Mouse (Mus musculus) cortical plate, adult 2 months (tissue): ENCODE data around the gene Wdr24. TPM values are rescaled to one million over a fixed set of nuclear protein-coding genes. Genes with fewer than 3 reads are reported as not detected.

Experiments
- H3K27ac ChIP-seq: fragments of 200-500 bp; 2 replicates; pipeline ENCODE4 v1.5.1; 2012; ENCODE audit warnings: low read length, control low read depth, inconsistent platforms; ENCODE audit not compliant: insufficient read depth
- H3K4me1 ChIP-seq: fragments of 200-500 bp; 2 replicates; pipeline ENCODE4 v1.6.1; 2011; ENCODE audit warnings: low read length; ENCODE audit not compliant: control insufficient read depth, insufficient read depth
- H3K4me3 ChIP-seq: fragments of 200-500 bp; 2 replicates; pipeline ENCODE4 v1.5.1; 2011; ENCODE audit warnings: mild to moderate bottlenecking, low read length, control low read depth; ENCODE audit not compliant: insufficient read depth
- CTCF ChIP-seq: fragments of 200-500 bp; IDR thresholded peaks from 2 replicates; pipeline ENCODE4 v1.5.1; 2011; ENCODE audit warnings: mild to moderate bottlenecking, control low read depth, low read length; ENCODE audit not compliant: insufficient read depth; ENCODE audit errors: extremely low read depth
- POLR2A ChIP-seq: fragments of 200-500 bp; IDR thresholded peaks from 2 replicates; pipeline ENCODE4 v1.6.1; 2011; ENCODE audit warnings: mild to moderate bottlenecking, low read length, control low read depth; ENCODE audit not compliant: insufficient read depth; ENCODE audit errors: extremely low read depth
- polyA plus RNA-seq: library from polyadenylated mRNA; depleted of rRNA; stranded (reverse); fragments of >200 nt; gene quantifications from 2 replicates; pipeline ENCODE4 v1.2.3, GENCODE M21; 2012

Gene Wdr24
- polyA plus RNA-seq, 1 experiment = 36.4 TPM

DNA sequence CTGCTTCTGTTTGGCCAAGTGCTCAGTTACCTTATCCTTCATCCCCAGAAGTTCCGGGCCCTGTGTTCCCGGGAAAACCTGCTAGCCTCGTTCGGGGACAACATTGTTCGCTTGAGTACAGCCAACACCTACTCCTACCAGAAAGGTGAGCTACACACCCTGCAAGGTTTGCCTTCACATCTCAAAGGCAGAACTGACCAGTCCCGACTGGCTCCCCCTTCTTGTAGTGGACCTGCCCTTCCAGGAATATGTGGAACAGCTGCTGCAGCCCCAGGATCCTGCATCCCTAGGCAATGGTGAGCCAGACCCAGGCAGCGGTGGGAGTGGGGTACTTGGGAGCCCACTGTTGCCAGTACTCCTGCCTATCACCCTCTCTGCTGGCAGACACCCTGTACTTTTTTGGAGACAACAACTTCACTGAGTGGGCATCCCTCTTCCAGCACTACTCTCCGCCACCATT lies 6.2 kb downstream of the Wdr24 start:
- Histone ChIP-seq H3K4me3 (peak overlapping the region; percentile 75), H3K27ac (no peak overlapping the region), H3K4me1 (peaks cover 2% of the 10 kb centered on the region; the same call in 1 of the 2 replicates)
- TF ChIP-seq CTCF (no peak), POLR2A (no peak)

DNA sequence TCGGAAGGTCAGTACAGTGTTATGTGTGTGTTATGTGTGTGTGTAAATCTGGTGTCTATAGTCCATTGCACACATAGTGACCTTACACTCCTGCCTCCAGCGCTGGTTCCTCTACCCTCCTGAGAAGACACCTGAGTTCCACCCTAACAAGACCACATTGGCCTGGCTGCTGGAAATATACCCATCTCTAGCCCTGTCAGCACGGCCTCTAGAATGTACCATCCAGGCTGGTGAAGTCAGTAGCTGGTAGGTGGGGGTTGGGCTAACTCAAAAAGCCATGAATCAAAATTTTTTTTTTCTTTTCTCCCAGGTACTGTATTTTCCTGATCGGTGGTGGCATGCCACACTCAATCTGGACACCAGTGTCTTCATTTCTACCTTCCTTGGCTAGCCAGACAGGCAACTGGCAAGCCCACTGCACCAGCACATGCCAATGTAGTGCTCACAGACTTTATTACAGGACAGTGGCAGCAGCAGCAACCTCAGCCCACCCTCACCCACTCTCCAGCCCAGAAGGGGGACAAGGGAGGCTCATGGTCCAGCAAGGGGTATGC lies 6.8 kb downstream of the Wdr24 start:
- Histone ChIP-seq H3K4me1 (peaks cover 2% of the 10 kb centered on the region; the same call in 1 of the 2 replicates), H3K27ac (no peak overlapping the region), H3K4me3 (peak overlapping the region; percentile 75; the same call in 1 of the 2 replicates)
- peak; percentile 24; the same call in 1 of the 2 replicates for TF ChIP-seq POLR2A
- TF ChIP-seq CTCF = no peak

DNA sequence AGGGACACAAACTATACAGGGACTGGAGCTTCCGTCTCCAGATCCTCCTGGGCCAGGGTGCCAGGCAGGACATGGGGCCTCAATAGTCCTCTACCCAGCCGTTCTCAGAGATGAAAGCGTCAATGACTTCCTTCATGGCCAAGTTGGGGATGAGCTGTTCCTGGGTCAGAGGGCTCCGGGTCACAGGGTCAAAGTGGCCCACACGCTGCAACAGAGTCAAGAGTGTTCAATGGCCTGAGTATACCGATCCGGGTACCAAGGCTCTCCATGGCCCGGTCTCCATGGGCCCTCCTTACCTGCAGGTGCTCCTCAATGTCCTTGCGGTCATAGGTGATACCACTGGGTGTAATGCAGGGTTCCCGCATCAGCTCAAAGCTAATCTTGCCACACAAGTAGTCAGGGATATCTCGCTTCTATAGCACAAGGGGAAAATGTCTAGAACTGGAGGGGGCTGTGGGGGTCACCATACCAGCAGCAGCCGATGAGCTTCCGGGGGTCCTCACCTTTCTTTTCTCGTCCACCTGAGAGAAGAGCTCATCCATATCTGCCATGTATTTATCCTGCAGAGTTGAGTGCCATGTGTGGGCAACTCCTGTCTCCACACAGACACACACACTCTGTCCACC lies 7.5 kb downstream of the Wdr24 start:
- peaks cover 5% of the 10 kb centered on the region for H3K4me1 ChIP-seq
- peak overlapping the region; percentile 79; the same call in 1 of the 2 replicates for H3K4me3 ChIP-seq
- TF ChIP-seq POLR2A = no peak

DNA sequence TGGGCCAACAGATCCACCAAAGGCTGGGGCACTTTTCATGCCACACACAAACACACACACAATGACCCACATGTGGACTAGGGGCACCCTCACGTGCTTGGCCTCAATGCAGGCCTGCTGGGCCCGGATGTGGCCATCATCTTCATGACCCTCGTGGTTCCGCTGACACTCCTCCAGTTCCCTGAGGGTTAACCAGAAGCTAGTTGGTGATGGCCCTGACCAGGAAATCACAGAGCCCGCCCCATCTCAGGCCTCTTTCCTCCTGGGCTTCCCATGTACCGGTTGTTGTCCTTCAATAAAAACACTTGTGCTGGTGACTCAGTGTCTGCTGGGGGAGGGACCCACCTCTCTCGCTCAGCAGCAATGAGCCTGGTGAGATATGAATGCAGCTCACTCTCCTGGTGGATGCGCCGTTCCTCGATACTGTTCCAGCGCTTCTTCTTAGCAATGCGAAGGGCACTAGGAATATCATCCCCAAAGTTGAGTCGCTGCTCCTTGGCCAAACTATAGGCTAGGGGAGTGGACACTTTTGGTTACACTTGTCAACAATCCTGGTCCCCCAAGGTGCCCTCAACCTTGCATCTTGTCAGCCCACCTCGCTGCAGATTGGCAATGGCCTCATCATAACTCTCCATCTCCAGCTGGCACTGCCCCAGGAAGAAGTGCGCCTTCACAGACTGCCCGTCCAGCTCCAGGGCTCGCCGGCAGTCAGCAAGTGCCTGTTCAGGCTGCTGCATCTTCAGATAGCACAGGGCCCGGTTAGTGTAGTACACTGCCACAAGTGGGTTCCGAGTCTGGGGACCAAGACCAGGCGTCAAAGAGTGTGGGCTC lies 8.2 kb downstream of the Wdr24 start:
- H3K4me1 ChIP-seq = peaks cover 6% of the 10 kb centered on the region
- H3K27ac ChIP-seq = no peak overlapping the region
- peak overlapping the region; percentile 79 for H3K4me3 ChIP-seq
- TF ChIP-seq CTCF (no peak), POLR2A (0 out of 2 replicates have a peak, but pooled peaks have one; percentile 12)

More for the DNA sequence above, 7.5 kb downstream of the Wdr24 start:
- no peak overlapping the region for H3K27ac ChIP-seq

DNA sequence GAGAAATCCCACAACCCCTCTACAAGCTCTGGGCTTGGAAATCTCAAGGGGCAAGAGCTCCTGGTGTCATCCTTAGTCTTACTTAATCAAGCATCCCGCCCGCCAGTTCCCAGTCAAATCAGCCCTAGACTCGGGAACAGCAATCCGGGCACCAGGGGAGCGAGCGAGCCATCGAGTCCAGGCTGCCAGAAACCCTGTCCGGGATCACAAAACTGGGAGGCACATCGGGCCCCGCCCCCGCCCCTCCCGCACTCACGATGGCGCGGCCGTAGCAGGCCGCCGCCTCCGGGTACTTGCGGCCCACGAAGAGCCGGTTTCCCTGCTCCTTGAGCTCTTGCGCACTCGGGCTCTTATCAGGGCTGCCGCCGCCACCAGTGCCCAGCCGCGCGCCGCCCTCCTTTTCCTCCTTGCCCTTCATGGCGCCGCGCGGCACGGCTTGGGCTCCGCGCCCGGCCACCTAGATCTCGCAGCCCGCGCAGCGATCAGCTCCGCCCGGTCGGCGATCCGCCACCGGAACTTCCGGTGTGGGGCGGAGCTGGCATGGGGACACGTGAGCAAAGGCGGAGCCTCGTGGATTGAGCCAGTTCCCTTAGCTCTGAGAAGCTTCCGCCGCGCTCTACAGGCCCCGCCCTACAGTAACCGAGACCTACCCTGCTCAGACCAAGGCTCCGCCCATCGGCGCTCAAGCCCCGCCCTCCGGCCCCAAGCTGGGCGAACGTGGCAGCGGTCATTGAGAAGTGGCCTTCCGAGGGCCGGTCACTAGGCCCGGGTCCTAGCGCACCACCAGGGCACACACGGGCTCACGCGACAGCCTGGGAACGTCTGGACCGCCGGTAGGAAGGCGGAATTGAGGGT lies 9.2 kb downstream of the Wdr24 start:
- Histone ChIP-seq H3K4me3 (peak overlapping the region; percentile 79), H3K27ac (peak overlapping the region; percentile 97), H3K4me1 (peaks cover 6% of the 10 kb centered on the region)
- TF ChIP-seq POLR2A (0 out of 2 replicates have a peak, but pooled peaks have one; percentile 44), CTCF (no peak)

DNA sequence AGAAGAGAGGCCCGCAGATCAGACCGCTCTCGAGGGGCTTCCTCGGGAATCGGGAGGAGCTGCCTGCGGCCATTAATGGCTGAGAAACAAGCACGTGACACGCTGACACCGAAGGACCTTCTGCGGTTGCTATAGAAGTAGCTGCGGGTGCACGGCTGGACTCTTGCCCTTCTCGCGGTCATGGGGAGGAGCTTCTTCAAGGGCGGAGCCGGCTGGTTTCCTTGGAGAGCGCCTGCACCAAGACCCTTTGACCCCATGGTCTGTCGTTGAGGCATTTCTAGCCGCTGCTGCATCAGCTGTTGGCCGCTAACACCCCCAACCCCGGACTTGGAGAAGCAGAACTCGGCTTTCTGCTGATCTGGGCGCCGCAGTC lies 9.8 kb downstream of the Wdr24 start, which contains the start of gene Stub1:
Gene Stub1 (minus strand): TSS at position 114 of the 373 bp plus-strand sequence.
- peak within 1 kb of the TSS; percentile 79 for H3K4me3 ChIP-seq
- no peak for TF ChIP-seq CTCF
- peak; percentile 24; the same call in 1 of the 2 replicates for TF ChIP-seq POLR2A
- peak within 1 kb of the TSS; percentile 97 for H3K27ac ChIP-seq
- H3K4me1 ChIP-seq = peaks cover 6% of the 10 kb centered on the region

DNA sequence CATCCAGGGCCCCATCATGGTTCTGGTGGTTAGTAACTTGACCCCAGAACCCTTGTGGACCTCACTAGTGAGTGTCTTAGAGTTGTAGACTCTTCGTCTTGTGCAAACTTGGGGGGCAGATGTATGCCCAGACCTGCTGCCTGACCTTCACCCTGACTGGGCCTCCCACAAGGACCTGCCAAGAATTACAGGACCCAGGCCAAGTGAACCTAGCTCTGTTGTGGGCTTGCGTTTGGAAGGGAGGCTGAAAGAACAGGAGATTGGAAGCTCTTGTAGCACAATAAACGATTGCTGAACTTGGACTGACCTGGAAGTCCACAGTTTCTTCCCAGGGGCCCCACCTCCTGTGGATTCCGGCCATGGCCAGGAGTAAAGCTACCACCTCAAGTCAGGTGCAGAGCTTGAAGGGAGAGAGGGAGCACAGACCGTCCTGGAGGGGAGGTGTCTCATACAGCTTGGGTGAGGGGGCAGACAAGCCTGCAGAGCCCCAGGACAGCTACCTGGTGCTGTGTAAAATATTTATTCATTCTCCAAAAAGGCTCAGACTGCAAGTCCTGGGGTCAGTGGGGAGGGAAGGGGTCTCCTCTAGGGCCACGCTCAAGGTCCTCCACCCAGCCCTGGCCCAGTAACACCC lies 10.7 kb downstream of the Wdr24 start:
- no peak for TF ChIP-seq CTCF
- no peak for TF ChIP-seq POLR2A
- H3K4me1 ChIP-seq = peaks cover 6% of the 10 kb centered on the region

DNA sequence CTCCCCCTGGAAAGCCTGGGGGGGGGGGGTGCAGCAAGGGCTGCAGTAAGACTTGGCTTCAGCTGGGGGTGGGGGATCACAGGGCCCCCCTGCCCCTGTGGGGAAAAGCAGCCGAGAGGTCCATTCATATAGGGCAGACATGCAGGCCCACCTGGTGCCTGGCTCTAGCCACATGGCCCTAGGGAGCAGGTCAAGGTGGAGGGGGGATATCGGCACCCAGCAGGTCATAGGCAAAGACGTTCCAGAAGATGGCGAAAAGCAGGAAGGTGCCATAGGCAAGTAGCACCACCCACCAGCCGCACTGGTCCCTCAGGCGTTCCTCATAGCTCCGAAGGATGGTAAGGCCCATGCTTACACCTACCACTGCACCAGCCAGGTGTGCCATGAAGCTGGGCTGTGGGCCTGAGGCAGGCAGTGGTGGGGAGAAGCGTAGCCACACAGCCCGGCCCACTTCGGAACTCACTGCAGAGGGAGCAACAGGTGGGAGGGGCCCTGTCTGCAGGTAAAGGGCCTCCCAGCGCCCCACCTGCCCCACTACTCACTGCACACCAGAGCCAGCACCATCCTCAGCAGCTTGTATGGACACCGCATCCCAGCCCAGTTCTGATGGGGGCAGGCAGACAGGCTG lies 11.3 kb downstream of the Wdr24 start:
- no peak for TF ChIP-seq POLR2A
- TF ChIP-seq CTCF = no peak
- Histone ChIP-seq H3K27ac (no peak overlapping the region), H3K4me1 (peaks cover 6% of the 10 kb centered on the region), H3K4me3 (peak overlapping the region; percentile 79; the same call in 1 of the 2 replicates)

More for the DNA sequence above, 10.7 kb downstream of the Wdr24 start:
- H3K27ac ChIP-seq = 0 out of 2 replicates have a peak overlapping the region, but pooled peaks have one; percentile 97
- peak overlapping the region; percentile 79 for H3K4me3 ChIP-seq
